Mouse (Mus musculus) heart, postnatal 0 days (tissue): Measurements from ENCODE around the gene Zfp362.

Experiments used
- CTCF ChIP-seq: IDR thresholded peaks from 2 replicates; pipeline ENCODE4 v1.5.1; 2016; ENCODE audit warnings: antibody characterized with exemption, control low read depth, low read depth
- EP300 ChIP-seq: IDR thresholded peaks from 2 replicates; pipeline ENCODE4 v1.6.1; 2016; ENCODE audit warnings: antibody characterized with exemption, low read depth

DNA sequence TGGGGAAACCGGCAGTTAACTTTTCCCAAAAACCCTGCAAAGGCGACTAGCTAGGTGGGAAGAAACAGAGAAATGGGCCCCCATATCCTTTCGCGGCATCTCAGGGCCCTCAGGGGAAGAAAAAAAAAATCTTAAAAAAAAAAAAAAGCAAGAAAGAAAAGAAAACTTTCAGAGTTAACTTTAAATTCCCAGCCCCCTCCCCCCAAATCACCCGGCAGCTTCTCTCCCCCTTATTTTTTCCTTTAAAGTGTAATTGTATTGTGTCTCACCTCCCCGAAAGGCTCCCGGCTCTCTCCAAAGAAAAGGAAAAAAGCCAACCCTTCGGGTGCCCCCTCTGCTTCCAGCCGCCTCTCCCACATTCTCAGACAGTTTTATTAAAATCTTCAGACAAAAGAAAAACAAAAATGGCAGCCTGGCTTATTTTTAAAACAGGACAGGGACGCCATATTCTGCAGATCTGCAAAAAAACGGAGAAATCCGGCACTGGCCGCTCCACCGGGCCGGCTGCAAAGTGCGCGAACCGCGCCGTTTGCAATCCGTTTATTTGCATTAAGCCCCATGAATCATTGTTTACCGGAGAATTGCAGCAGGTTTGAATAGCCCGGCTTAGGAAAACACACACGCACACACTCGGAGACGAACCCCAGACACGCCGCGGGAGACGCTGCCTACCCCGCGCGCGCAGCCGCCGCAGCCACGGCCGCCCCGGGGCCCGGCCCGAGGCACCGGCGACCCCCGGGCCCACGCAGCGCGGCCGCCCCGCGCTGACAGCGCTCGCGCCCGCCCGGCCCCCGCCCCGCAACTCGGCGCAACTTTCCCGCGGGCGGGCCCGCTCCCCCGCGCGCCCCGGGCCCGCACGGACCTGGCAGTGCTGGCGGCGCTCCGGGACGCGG is 449 bp downstream of the Zfp362 start:
- TF ChIP-seq CTCF (no peak), EP300 (no peak)
